ENCODE assay signal across 8 mouse cellular contexts in genomic region chr3:122413729-122414561, GRCm38 (mm10).
DNase-seq lines count a peak whose midpoint lies in the region; ATAC-seq and TF ChIP-seq lines count a peak whose summit lies in the region.

No protein-coding gene starts in this region.

- peak; percentile 76 for DNase-seq in liver, adult 2 months (ENCODE audit: extremely low read depth, low read depth, low spot score)
- DNase-seq in liver = no peak
- DNase-seq in limb, embryonic 11.5 days (ENCODE audit: low spot score) = peak; percentile 43
- DNase-seq in ovary, postnatal 36 days (ENCODE audit: low spot score) = no peak
- DNase-seq in spleen, adult 18-20 months = no peak

- no peaks in the 10 kb centered on the region for H3K79me2 ChIP-seq in liver, adult 2 months (ENCODE audit: control insufficient read depth, insufficient read depth, low read length)

- H3K27me3 ChIP-seq in liver, adult 2 months (ENCODE audit: control insufficient read depth, insufficient read depth, low read length) = no peaks in the 10 kb centered on the region
- no peaks in the 10 kb centered on the region for H3K27me3 ChIP-seq in embryonic facial prominence, embryonic 15.5 days
- no peaks in the 10 kb centered on the region for H3K27me3 ChIP-seq in hindbrain, embryonic 16.5 days (replicated peaks; ENCODE audit: control insufficient read depth, insufficient read depth, low read length)
- H3K27me3 ChIP-seq in limb, embryonic 11.5 days (ENCODE audit: control insufficient read depth, insufficient read depth, low read length) = peaks cover 3% of the 10 kb centered on the region; the same call in 1 of the 2 replicates

- no peak for TF ChIP-seq CTCF in liver, adult 2 months (IDR thresholded peaks at IDR 0.05; ENCODE audit: low read depth, low read length)
- TF ChIP-seq CTCF in olfactory bulb, adult 2 months (IDR thresholded peaks at IDR 0.05; ENCODE audit: insufficient read depth, low read depth, low read length) = no peak

- H3K36me3 ChIP-seq in liver, adult 2 months (ENCODE audit: control insufficient read depth, insufficient read depth, low read length) = no peaks in the 10 kb centered on the region
- H3K36me3 ChIP-seq in embryonic facial prominence, embryonic 15.5 days = no peaks in the 10 kb centered on the region
- no peaks in the 10 kb centered on the region for H3K36me3 ChIP-seq in hindbrain, embryonic 16.5 days (ENCODE audit: control insufficient read depth, insufficient read depth, low read length)
- no peaks in the 10 kb centered on the region for H3K36me3 ChIP-seq in limb, embryonic 11.5 days (ENCODE audit: control insufficient read depth, insufficient read depth, low read length)

- WGBS in liver, adult 2 months = 36% methylated on average over 17 of the region's 17 CpGs
- 13% methylated on average over 17 of the region's 17 CpGs for WGBS in embryonic facial prominence, embryonic 15.5 days
- 11% methylated on average over 17 of the region's 17 CpGs for WGBS in hindbrain, embryonic 16.5 days
- WGBS in limb, embryonic 11.5 days = 33% methylated on average over 17 of the region's 17 CpGs
- WGBS in olfactory bulb, adult 2 months = 29% methylated on average over 17 of the region's 17 CpGs

- peak; percentile 73; the same call in 1 of the 2 replicates for ATAC-seq in embryonic facial prominence, embryonic 15.5 days (ENCODE audit: insufficient number of reproducible peaks, low FRiP score, low TSS enrichment, low read depth)
- ATAC-seq in hindbrain, embryonic 16.5 days = peak; percentile 75
- ATAC-seq in limb, embryonic 11.5 days (ENCODE audit: insufficient number of reproducible peaks, low FRiP score, low TSS enrichment, low read depth) = no peak

- H3K9me3 ChIP-seq in embryonic facial prominence, embryonic 15.5 days (replicated peaks) = no peaks in the 10 kb centered on the region
- H3K9me3 ChIP-seq in hindbrain, embryonic 16.5 days (ENCODE audit: control insufficient read depth, low read length) = no peaks in the 10 kb centered on the region
- no peaks in the 10 kb centered on the region for H3K9me3 ChIP-seq in limb, embryonic 11.5 days (ENCODE audit: control insufficient read depth, low read length)

- H3K4me1 ChIP-seq in liver, adult 2 months (ENCODE audit: control insufficient read depth, insufficient read depth, low read length) = peaks cover 13% of the 10 kb centered on the region; the same call in 1 of the 2 replicates
- peaks cover 21% of the 10 kb centered on the region for H3K4me1 ChIP-seq in embryonic facial prominence, embryonic 15.5 days
- H3K4me1 ChIP-seq in hindbrain, embryonic 16.5 days (ENCODE audit: control insufficient read depth, insufficient read depth, low read depth, low read length) = no peaks in the 10 kb centered on the region; the same call in 1 of the 2 replicates
- H3K4me1 ChIP-seq in limb, embryonic 11.5 days (ENCODE audit: control insufficient read depth, insufficient read depth, low read length) = peaks cover 15% of the 10 kb centered on the region; the same call in 1 of the 2 replicates
- H3K4me1 ChIP-seq in olfactory bulb, adult 2 months (ENCODE audit: control insufficient read depth, insufficient read depth, low read length) = peaks cover 9% of the 10 kb centered on the region

- TF ChIP-seq POLR2A in liver, adult 2 months (IDR thresholded peaks at IDR 0.05; ENCODE audit: extremely low read depth, insufficient read depth, low read length) = no peak
- TF ChIP-seq POLR2A in olfactory bulb, adult 2 months (IDR thresholded peaks at IDR 0.05; ENCODE audit: insufficient read depth, low read depth, low read length) = 0 out of 2 replicates have a peak, but pooled peaks have one; percentile 22

- no peak overlapping the region; the same call in 1 of the 2 replicates for H3K27ac ChIP-seq in liver, adult 2 months (replicated peaks; ENCODE audit: insufficient read depth, low read depth, low read length)
- H3K27ac ChIP-seq in embryonic facial prominence, embryonic 15.5 days (replicated peaks) = peak overlapping the region; percentile 68
- H3K27ac ChIP-seq in hindbrain, embryonic 16.5 days (ENCODE audit: low read depth, low read length) = no peak overlapping the region
- H3K27ac ChIP-seq in limb, embryonic 11.5 days (replicated peaks; ENCODE audit: low read depth, low read length) = no peak overlapping the region
- no peak overlapping the region for H3K27ac ChIP-seq in olfactory bulb, adult 2 months (ENCODE audit: insufficient read depth, low read depth, low read length)

- peak overlapping the region; percentile 46 for H3K4me2 ChIP-seq in embryonic facial prominence, embryonic 15.5 days (replicated peaks)
- peak overlapping the region; percentile 52 for H3K4me2 ChIP-seq in hindbrain, embryonic 16.5 days (ENCODE audit: low read length)
- peak overlapping the region; percentile 25; the same call in 1 of the 2 replicates for H3K4me2 ChIP-seq in limb, embryonic 11.5 days (ENCODE audit: low read depth, severe bottlenecking)

- peak overlapping the region; percentile 59 for H3K9ac ChIP-seq in liver, adult 2 months (ENCODE audit: low read depth, low read length)
- H3K9ac ChIP-seq in embryonic facial prominence, embryonic 15.5 days = no peak overlapping the region
- no peak overlapping the region for H3K9ac ChIP-seq in hindbrain, embryonic 16.5 days (ENCODE audit: low read depth, low read length)
- 0 out of 2 replicates have a peak overlapping the region, but pooled peaks have one; percentile 34 for H3K9ac ChIP-seq in limb, embryonic 11.5 days (ENCODE audit: low read length)

- H3K4me3 ChIP-seq in liver, adult 2 months (ENCODE audit: insufficient read depth, low read depth, low read length) = peak overlapping the region; percentile 1; the same call in 1 of the 2 replicates
- H3K4me3 ChIP-seq in embryonic facial prominence, embryonic 15.5 days (replicated peaks) = peak overlapping the region; percentile 23
- H3K4me3 ChIP-seq in hindbrain, embryonic 16.5 days (ENCODE audit: low read length) = no peak overlapping the region; the same call in 1 of the 2 replicates
- no peak overlapping the region for H3K4me3 ChIP-seq in limb, embryonic 11.5 days (ENCODE audit: low read depth, low read length)
- H3K4me3 ChIP-seq in olfactory bulb, adult 2 months (ENCODE audit: insufficient read depth, low read depth, low read length) = no peak overlapping the region

Comparison
In these comparisons a context has a peak if more than half of its experiments do, and no peak if none do; other contexts are left out.
1. DNase-seq: peak in liver, adult 2 months (single experiment) and limb, embryonic 11.5 days (single experiment); none in liver (single experiment), ovary, postnatal 36 days (single experiment) and spleen, adult 18-20 months (0 of 2).
2. H3K4me3 ChIP-seq: peak in liver, adult 2 months (single experiment) and embryonic facial prominence, embryonic 15.5 days (single experiment); none in hindbrain, embryonic 16.5 days (single experiment), limb, embryonic 11.5 days (single experiment) and olfactory bulb, adult 2 months (single experiment).
3. H3K9ac ChIP-seq: peak in liver, adult 2 months (single experiment) and limb, embryonic 11.5 days (single experiment); none in embryonic facial prominence, embryonic 15.5 days (single experiment) and hindbrain, embryonic 16.5 days (single experiment).
4. Peak in every context shown above with its lines, with median percentiles within 50 percentile points of each other: H3K4me2 ChIP-seq.